Mouse (Mus musculus): ENCODE results near the gene Hydin.

DNA sequence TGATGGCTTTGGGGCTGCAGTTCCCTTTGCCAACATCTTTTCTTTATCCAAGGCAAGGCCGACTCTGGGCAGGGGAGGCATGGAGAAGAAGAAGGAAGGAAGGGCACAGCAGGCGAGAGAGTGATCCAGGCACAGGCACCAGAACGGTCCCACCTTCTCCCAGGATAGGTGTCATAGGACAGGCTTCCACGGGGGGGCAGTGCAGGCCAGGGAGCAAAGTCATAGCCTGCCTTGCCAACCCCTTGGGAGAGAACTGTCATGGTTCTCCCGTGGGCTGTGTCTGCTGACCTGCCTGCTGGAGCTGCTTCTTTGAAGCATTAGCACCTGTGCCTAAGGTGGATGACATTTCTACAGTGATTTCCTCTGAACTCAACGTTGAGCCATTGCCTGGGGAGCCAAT lies 379.3 kb downstream of the Hydin start:
- peak; percentile 98 for TF ChIP-seq CTCF (IDR thresholded peaks at IDR 0.05; ENCODE audit: borderline replicate concordance, insufficient read depth, low read depth, low read length)
- no peak for TF ChIP-seq POLR2A (IDR thresholded peaks at IDR 0.05; ENCODE audit: borderline replicate concordance, insufficient read depth, low read length)
